Comparison of ENCODE assay signal across 12 mouse cellular contexts in genomic region chr6:99629726-99630458, GRCm38 (mm10). TPM values are rescaled to one million over a fixed set of nuclear protein-coding genes. Genes with fewer than 3 reads are reported as not detected.
DNase-seq lines count a peak whose midpoint lies in the region; ATAC-seq and TF ChIP-seq lines count a peak whose summit lies in the region.
"Had no signal": no experiment of that assay in that cellular context is flagged by ENCODE, and none has a peak within 500 bp of the region (broad histone marks: within the 10 kb centered on the region; RNA-seq: fewer than 3 reads in every experiment).

No protein-coding gene starts in this region.

- peak; percentile 24 for DNase-seq in kidney, adult 11 months
- DNase-seq in midbrain, postnatal 0 days (ENCODE audit: low spot score) = peak; percentile 19
- DNase-seq in cerebellum, adult 9-10 months = peak; percentile 69
- DNase-seq in embryonic facial prominence, embryonic 10.5 days (ENCODE audit: low spot score) = no peak
- DNase-seq in urinary bladder, postnatal 36 days (ENCODE audit: low spot score in 2 of 2) = no peak
- DNase-seq: heart, postnatal 10 days; lung, postnatal 10 days; right cerebral cortex, postnatal 14 days; thymus, adult 18-20 months had no signal

- H3K4me2 ChIP-seq in kidney, embryonic 15.5 days = no peak overlapping the region
- no peak overlapping the region for H3K4me2 ChIP-seq in midbrain, postnatal 0 days (ENCODE audit: low read depth, low read length, poor library complexity, severe bottlenecking)
- no peak overlapping the region for H3K4me2 ChIP-seq in midbrain, embryonic 15.5 days
- H3K4me2 ChIP-seq: liver, embryonic 12.5 days had no signal

- peaks cover 9% of the 10 kb centered on the region; the same call in 1 of the 2 replicates for H3K4me1 ChIP-seq in kidney, embryonic 15.5 days
- H3K4me1 ChIP-seq in midbrain, postnatal 0 days (ENCODE audit: insufficient read depth, low read length) = no peaks in the 10 kb centered on the region
- 0 out of 2 replicates have a peak, but pooled peaks cover 4% of the 10 kb centered on the region for H3K4me1 ChIP-seq in midbrain, embryonic 15.5 days
- peaks cover 13% of the 10 kb centered on the region for H3K4me1 ChIP-seq in embryonic facial prominence, embryonic 10.5 days
- H3K4me1 ChIP-seq: liver, embryonic 12.5 days had no signal

- no peak overlapping the region for H3K4me3 ChIP-seq in kidney, embryonic 15.5 days (replicated peaks)
- no peak overlapping the region for H3K4me3 ChIP-seq in midbrain, postnatal 0 days (ENCODE audit: low read depth, low read length)
- H3K4me3 ChIP-seq in midbrain, embryonic 15.5 days = no peak overlapping the region
- H3K4me3 ChIP-seq in embryonic facial prominence, embryonic 10.5 days = no peak overlapping the region
- H3K4me3 ChIP-seq: liver, embryonic 12.5 days had no signal

- H3K27me3 ChIP-seq in kidney, embryonic 15.5 days = no peaks in the 10 kb centered on the region
- H3K27me3 ChIP-seq in midbrain, postnatal 0 days (ENCODE audit: insufficient read depth, low read length) = no peaks in the 10 kb centered on the region
- no peaks in the 10 kb centered on the region for H3K27me3 ChIP-seq in midbrain, embryonic 15.5 days (replicated peaks)
- no peaks in the 10 kb centered on the region for H3K27me3 ChIP-seq in embryonic facial prominence, embryonic 10.5 days (replicated peaks; ENCODE audit: low read depth, poor library complexity, severe bottlenecking)
- H3K27me3 ChIP-seq: liver, embryonic 12.5 days had no signal

- peak; percentile 50 for TF ChIP-seq CTCF in midbrain, postnatal 0 days (IDR thresholded peaks at IDR 0.05)

- ATAC-seq in kidney, embryonic 15.5 days (replicated peaks; ENCODE audit: low FRiP score) = no peak
- ATAC-seq in midbrain, postnatal 0 days (ENCODE audit: low FRiP score) = no peak
- ATAC-seq in midbrain, embryonic 15.5 days (replicated peaks) = no peak
- ATAC-seq: liver, embryonic 12.5 days had no signal

- peaks cover 30% of the 10 kb centered on the region for H3K36me3 ChIP-seq in kidney, embryonic 15.5 days
- H3K36me3 ChIP-seq in midbrain, postnatal 0 days (ENCODE audit: insufficient read depth, low read length) = peaks cover 11% of the 10 kb centered on the region; the same call in 1 of the 2 replicates
- H3K36me3 ChIP-seq in midbrain, embryonic 15.5 days (replicated peaks) = no peaks in the 10 kb centered on the region
- peaks cover 40% of the 10 kb centered on the region for H3K36me3 ChIP-seq in embryonic facial prominence, embryonic 10.5 days (replicated peaks)
- H3K36me3 ChIP-seq: liver, embryonic 12.5 days had no signal

- no peak overlapping the region for H3K9ac ChIP-seq in kidney, embryonic 15.5 days
- no peak overlapping the region for H3K9ac ChIP-seq in midbrain, postnatal 0 days (replicated peaks; ENCODE audit: low read length, poor library complexity, severe bottlenecking)
- H3K9ac ChIP-seq in midbrain, embryonic 15.5 days = no peak overlapping the region
- H3K9ac ChIP-seq: liver, embryonic 12.5 days had no signal

- no peak overlapping the region for H3K27ac ChIP-seq in kidney, embryonic 15.5 days
- H3K27ac ChIP-seq in midbrain, postnatal 0 days (ENCODE audit: low read depth, low read length) = no peak overlapping the region
- no peak overlapping the region for H3K27ac ChIP-seq in midbrain, embryonic 15.5 days
- H3K27ac ChIP-seq in embryonic facial prominence, embryonic 10.5 days (replicated peaks) = no peak overlapping the region
- H3K27ac ChIP-seq: liver, embryonic 12.5 days had no signal

- 80% methylated on average over 8 of the region's 8 CpGs for WGBS in kidney, embryonic 15.5 days
- WGBS in midbrain, postnatal 0 days = 70% methylated on average over 8 of the region's 8 CpGs
- WGBS in midbrain, embryonic 15.5 days = 70% methylated on average over 8 of the region's 8 CpGs
- WGBS in embryonic facial prominence, embryonic 10.5 days = 81% methylated on average over 8 of the region's 8 CpGs

- no peaks in the 10 kb centered on the region for H3K9me3 ChIP-seq in kidney, embryonic 15.5 days (replicated peaks)
- no peaks in the 10 kb centered on the region for H3K9me3 ChIP-seq in midbrain, postnatal 0 days (ENCODE audit: low read length)
- no peaks in the 10 kb centered on the region for H3K9me3 ChIP-seq in midbrain, embryonic 15.5 days
- no peaks in the 10 kb centered on the region for H3K9me3 ChIP-seq in embryonic facial prominence, embryonic 10.5 days
- H3K9me3 ChIP-seq: liver, embryonic 12.5 days had no signal

RNA-seq across cellular contexts. Expression of gene Eif4e3, which starts 36.7 kb away (rescaled TPM):
- polyA plus RNA-seq in kidney, embryonic 15.5 days (2015; fragmentation: Nextera tagmentation; extraction: Ambion mirVana) = 17.6 and 17.8 TPM in 2 replicates
- 8.4 and 10.6 TPM in 2 replicates for total RNA-seq in midbrain, postnatal 0 days (2014; rRNA removed)
- 5.4 and 5.5 TPM in 2 replicates for polyA plus RNA-seq in midbrain, postnatal 0 days (2015; fragmentation: Nextera tagmentation; extraction: Ambion mirVana)
- 8.6 TPM in 2 replicates for polyA plus RNA-seq in midbrain, embryonic 15.5 days (2015; fragmentation: Nextera tagmentation; extraction: Ambion mirVana)
- 14.2 and 16.5 TPM in 2 replicates for polyA plus RNA-seq in embryonic facial prominence, embryonic 10.5 days (2016; fragmentation: Nextera tagmentation; extraction: Ambion mirVana)

RNA-seq across cellular contexts. Expression of gene Gm20696, which starts 36.7 kb away (rescaled TPM):
- polyA plus RNA-seq in kidney, embryonic 15.5 days (2015; fragmentation: Nextera tagmentation; extraction: Ambion mirVana) = 3.8 and 4.0 TPM in 2 replicates
- 1.1 and 2.5 TPM in 2 replicates for total RNA-seq in midbrain, postnatal 0 days (2014; rRNA removed)
- 1.3 and 2.9 TPM in 2 replicates for polyA plus RNA-seq in midbrain, postnatal 0 days (2015; fragmentation: Nextera tagmentation; extraction: Ambion mirVana)
- 2.9 and 4.7 TPM in 2 replicates for polyA plus RNA-seq in midbrain, embryonic 15.5 days (2015; fragmentation: Nextera tagmentation; extraction: Ambion mirVana)
- polyA plus RNA-seq in embryonic facial prominence, embryonic 10.5 days (2016; fragmentation: Nextera tagmentation; extraction: Ambion mirVana) = 3.1 and 4.5 TPM in 2 replicates

Comparison
In these comparisons a context has a peak if more than half of its experiments do, and no peak if none do; other contexts are left out.
1. DNase-seq: peak in kidney, adult 11 months (single experiment), midbrain, postnatal 0 days (single experiment) and cerebellum, adult 9-10 months (single experiment); none in embryonic facial prominence, embryonic 10.5 days (single experiment) and urinary bladder, postnatal 36 days (0 of 2).